Mouse (Mus musculus): ENCODE data around the gene Kctd2.
"Not testable (repeated sequence)": the region's sequence is repeated elsewhere in the genome, so short reads cannot be mapped to it uniquely, and the experiment has no call there.

The Kctd2 gene

GRCm38 (mm10) chr11:115473626-115474275 is 53.8 kb downstream of the Kctd2 start:
- peak; percentile 94 to 98 for DNase-seq (ENCODE audit: low spot score in 2 of 2)

GRCm38 (mm10) chr11:115475025-115475757 is 55.3 kb downstream of the Kctd2 start, which contains the start of gene Armc7:
Gene Armc7 (plus strand): TSS chr11:115475667.
- DNase-seq (ENCODE audit: low spot score in 2 of 2): peak; percentile 92 to 95

GRCm38 (mm10) chr11:115475758-115476237 is 55.9 kb downstream of the Kctd2 start:
- DNase-seq (ENCODE audit: low spot score in 2 of 2): peak in 1 of 2 experiments; percentile 27

- not testable (repeated sequence) for DNase-seq (ENCODE audit: low spot score in 2 of 2)
Observed at GRCm38 (mm10) chr11:115476630-115477029, 56.7 kb downstream of the Kctd2 start.

GRCm38 (mm10) chr11:115477388-115477787 is 57.5 kb downstream of the Kctd2 start:
- DNase-seq (ENCODE audit: low spot score in 2 of 2): not testable (repeated sequence)

- no peak for DNase-seq (ENCODE audit: low spot score in 2 of 2)
Observed at GRCm38 (mm10) chr11:115478296-115478938, 58.5 kb downstream of the Kctd2 start.
